In the genomic region with DNA sequence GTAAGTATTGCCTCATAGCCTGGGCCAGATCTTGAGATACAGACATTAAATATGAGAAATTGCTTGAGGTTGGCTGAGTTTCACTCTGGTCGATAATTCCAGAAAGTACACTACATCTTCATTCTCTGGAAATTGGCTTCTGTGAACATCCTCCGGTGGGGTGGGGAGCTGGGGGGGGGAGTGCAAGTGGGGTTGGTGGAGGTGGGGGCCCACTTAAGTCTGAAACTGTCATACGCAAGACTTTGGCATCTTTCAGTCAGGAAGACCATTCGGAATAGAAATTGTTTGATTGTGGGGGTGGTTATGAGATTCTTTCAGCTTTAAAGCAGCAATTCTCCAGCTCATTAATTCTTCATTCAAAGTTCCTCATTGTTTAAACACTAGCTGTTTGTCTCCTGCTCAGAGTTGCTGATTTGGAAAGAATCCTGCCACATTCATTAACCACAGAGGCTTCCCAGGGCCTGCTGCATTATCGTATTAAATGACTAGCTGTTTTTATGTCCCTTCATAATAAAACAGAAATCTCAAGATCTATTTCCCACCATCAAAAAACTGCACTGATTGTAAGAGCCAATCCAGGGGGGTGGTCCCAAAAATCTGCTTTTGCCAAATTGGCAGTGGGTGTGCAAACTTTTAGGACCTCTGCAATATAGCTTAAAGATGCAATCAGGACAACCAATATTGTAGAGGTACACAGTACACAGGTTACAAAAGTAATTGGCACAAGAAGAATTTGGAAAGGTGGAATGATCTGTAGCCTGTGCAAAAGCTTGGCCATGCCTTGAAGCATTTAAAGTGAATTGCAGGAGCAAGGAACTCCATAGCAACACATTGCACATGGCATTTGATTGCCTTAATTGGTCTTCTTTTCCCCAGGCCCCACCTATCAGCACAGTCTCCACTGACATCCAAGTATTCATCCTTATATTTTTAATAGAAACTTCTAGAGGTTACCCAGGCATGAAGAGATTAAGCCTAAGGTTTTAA, we compare ENCODE assay signal across 17 mouse cellular contexts.
DNase-seq lines count a peak whose midpoint lies in the region; ATAC-seq and TF ChIP-seq lines count a peak whose summit lies in the region.
"Had no signal": no experiment of that assay in that cellular context is flagged by ENCODE, and none has a peak within 500 bp of the region (broad histone marks: within the 10 kb centered on the region; RNA-seq: fewer than 3 reads in every experiment).

No protein-coding gene starts in this region.

- DNase-seq in hindbrain, embryonic 11.5 days (ENCODE audit: low spot score), result peak; percentile 1
- no peak for DNase-seq in hindbrain, embryonic 10.5 days (ENCODE audit: low spot score)
- DNase-seq in midbrain, embryonic 10.5 days (ENCODE audit: low spot score), result no peak
- DNase-seq in gastrocnemius, adult 2 months, result no peak
- DNase-seq: B cell, adult 2 months; cerebellum, adult 2 months; layer of hippocampus, postnatal 36 days; lung, adult 2 months; thymus, postnatal 4 days had no signal

- H3K4me2 ChIP-seq in hindbrain, embryonic 11.5 days (replicated peaks; ENCODE audit: low read depth, low read length), result no peak overlapping the region
- H3K4me2 ChIP-seq in midbrain, embryonic 13.5 days (replicated peaks), result no peak overlapping the region
- no peak overlapping the region for H3K4me2 ChIP-seq in forebrain, embryonic 16.5 days (ENCODE audit: low read length)
- no peak overlapping the region for H3K4me2 ChIP-seq in neural tube, embryonic 14.5 days (ENCODE audit: low read depth, low read length)
- no peak overlapping the region for H3K4me2 ChIP-seq in heart, embryonic 12.5 days
- H3K4me2 ChIP-seq: heart, embryonic 15.5 days; intestine, embryonic 15.5 days; limb, embryonic 13.5 days; stomach, embryonic 15.5 days had no signal

- no peaks in the 10 kb centered on the region for H3K9me3 ChIP-seq in hindbrain, embryonic 11.5 days (ENCODE audit: control insufficient read depth, low read length)
- H3K9me3 ChIP-seq in hindbrain, embryonic 10.5 days, result no peaks in the 10 kb centered on the region
- H3K9me3 ChIP-seq in midbrain, embryonic 13.5 days, result no peaks in the 10 kb centered on the region
- H3K9me3 ChIP-seq in midbrain, embryonic 10.5 days (replicated peaks), result no peaks in the 10 kb centered on the region
- H3K9me3 ChIP-seq in forebrain, embryonic 16.5 days (ENCODE audit: control insufficient read depth, low read length), result no peaks in the 10 kb centered on the region
- H3K9me3 ChIP-seq in neural tube, embryonic 14.5 days (ENCODE audit: control insufficient read depth, low read length), result no peaks in the 10 kb centered on the region
- H3K9me3 ChIP-seq in heart, embryonic 12.5 days (replicated peaks), result no peaks in the 10 kb centered on the region
- H3K9me3 ChIP-seq: heart, embryonic 15.5 days; intestine, embryonic 15.5 days; limb, embryonic 13.5 days; stomach, embryonic 15.5 days had no signal

- H3K27ac ChIP-seq in hindbrain, embryonic 11.5 days (ENCODE audit: low read depth, low read length), result no peak overlapping the region
- no peak overlapping the region for H3K27ac ChIP-seq in hindbrain, embryonic 10.5 days
- no peak overlapping the region for H3K27ac ChIP-seq in midbrain, embryonic 13.5 days
- H3K27ac ChIP-seq in midbrain, embryonic 10.5 days (replicated peaks), result no peak overlapping the region
- H3K27ac ChIP-seq in forebrain, embryonic 16.5 days (ENCODE audit: low read length), result no peak overlapping the region
- no peak overlapping the region for H3K27ac ChIP-seq in neural tube, embryonic 14.5 days (ENCODE audit: low read depth, low read length)
- no peak overlapping the region for H3K27ac ChIP-seq in gastrocnemius, adult 2 months
- H3K27ac ChIP-seq in heart, embryonic 12.5 days (ENCODE audit: poor library complexity, severe bottlenecking), result no peak overlapping the region
- H3K27ac ChIP-seq: heart, embryonic 15.5 days; intestine, embryonic 15.5 days; limb, embryonic 13.5 days; stomach, embryonic 15.5 days had no signal

- WGBS in hindbrain, embryonic 11.5 days, result 45% methylated on average over 5 of the region's 5 CpGs
- WGBS in hindbrain, embryonic 10.5 days, result 54% methylated on average over 5 of the region's 5 CpGs
- WGBS in midbrain, embryonic 13.5 days, result 27% methylated on average over 5 of the region's 5 CpGs
- 60% methylated on average over 5 of the region's 5 CpGs for WGBS in midbrain, embryonic 10.5 days
- WGBS in forebrain, embryonic 16.5 days, result 11% methylated on average over 5 of the region's 5 CpGs
- 31% methylated on average over 5 of the region's 5 CpGs for WGBS in neural tube, embryonic 14.5 days
- 73% methylated on average over 5 of the region's 5 CpGs for WGBS in heart, embryonic 12.5 days

- H3K36me3 ChIP-seq in hindbrain, embryonic 11.5 days (ENCODE audit: control insufficient read depth, insufficient read depth, low read length), result no peaks in the 10 kb centered on the region
- no peaks in the 10 kb centered on the region for H3K36me3 ChIP-seq in hindbrain, embryonic 10.5 days
- H3K36me3 ChIP-seq in midbrain, embryonic 13.5 days, result no peaks in the 10 kb centered on the region
- H3K36me3 ChIP-seq in midbrain, embryonic 10.5 days, result no peaks in the 10 kb centered on the region
- no peaks in the 10 kb centered on the region for H3K36me3 ChIP-seq in forebrain, embryonic 16.5 days (ENCODE audit: control insufficient read depth, insufficient read depth)
- H3K36me3 ChIP-seq in neural tube, embryonic 14.5 days (ENCODE audit: control insufficient read depth, insufficient read depth, low read length), result no peaks in the 10 kb centered on the region
- no peaks in the 10 kb centered on the region for H3K36me3 ChIP-seq in heart, embryonic 12.5 days
- H3K36me3 ChIP-seq: heart, embryonic 15.5 days; intestine, embryonic 15.5 days; limb, embryonic 13.5 days; stomach, embryonic 15.5 days had no signal

- no peak for TF ChIP-seq CTCF in gastrocnemius, adult 2 months (IDR thresholded peaks at IDR 0.05)

- H3K4me3 ChIP-seq in hindbrain, embryonic 11.5 days (ENCODE audit: low read depth, low read length), result no peak overlapping the region
- no peak overlapping the region for H3K4me3 ChIP-seq in hindbrain, embryonic 10.5 days
- no peak overlapping the region for H3K4me3 ChIP-seq in midbrain, embryonic 13.5 days (replicated peaks)
- H3K4me3 ChIP-seq in midbrain, embryonic 10.5 days, result no peak overlapping the region
- no peak overlapping the region for H3K4me3 ChIP-seq in forebrain, embryonic 16.5 days (replicated peaks; ENCODE audit: low read length)
- H3K4me3 ChIP-seq in neural tube, embryonic 14.5 days (ENCODE audit: low read depth, low read length), result no peak overlapping the region
- H3K4me3 ChIP-seq in gastrocnemius, adult 2 months, result no peak overlapping the region
- H3K4me3 ChIP-seq in heart, embryonic 12.5 days, result no peak overlapping the region
- H3K4me3 ChIP-seq: heart, embryonic 15.5 days; intestine, embryonic 15.5 days; limb, embryonic 13.5 days; stomach, embryonic 15.5 days had no signal

- no peaks in the 10 kb centered on the region for H3K4me1 ChIP-seq in hindbrain, embryonic 11.5 days (replicated peaks; ENCODE audit: control insufficient read depth, insufficient read depth, low read length)
- H3K4me1 ChIP-seq in hindbrain, embryonic 10.5 days (replicated peaks), result peaks cover 8% of the 10 kb centered on the region; the same call in 1 of the 2 replicates
- peaks cover 4% of the 10 kb centered on the region; the same call in 1 of the 2 replicates for H3K4me1 ChIP-seq in midbrain, embryonic 13.5 days (replicated peaks)
- peaks cover 6% of the 10 kb centered on the region for H3K4me1 ChIP-seq in midbrain, embryonic 10.5 days
- H3K4me1 ChIP-seq in forebrain, embryonic 16.5 days (replicated peaks; ENCODE audit: control insufficient read depth, insufficient read depth, low read length), result peaks cover 10% of the 10 kb centered on the region
- H3K4me1 ChIP-seq in neural tube, embryonic 14.5 days (ENCODE audit: control insufficient read depth, insufficient read depth, low read length), result no peaks in the 10 kb centered on the region
- H3K4me1 ChIP-seq in heart, embryonic 12.5 days (replicated peaks), result no peaks in the 10 kb centered on the region
- H3K4me1 ChIP-seq: heart, embryonic 15.5 days; intestine, embryonic 15.5 days; limb, embryonic 13.5 days; stomach, embryonic 15.5 days had no signal

- no peaks in the 10 kb centered on the region for H3K27me3 ChIP-seq in hindbrain, embryonic 11.5 days (ENCODE audit: control insufficient read depth, insufficient read depth, low read length)
- H3K27me3 ChIP-seq in hindbrain, embryonic 10.5 days (ENCODE audit: insufficient read depth, poor library complexity, severe bottlenecking), result no peaks in the 10 kb centered on the region
- no peaks in the 10 kb centered on the region for H3K27me3 ChIP-seq in midbrain, embryonic 13.5 days
- no peaks in the 10 kb centered on the region for H3K27me3 ChIP-seq in midbrain, embryonic 10.5 days (ENCODE audit: low read depth, poor library complexity, severe bottlenecking)
- no peaks in the 10 kb centered on the region for H3K27me3 ChIP-seq in forebrain, embryonic 16.5 days (replicated peaks; ENCODE audit: control insufficient read depth, insufficient read depth, low read length)
- no peaks in the 10 kb centered on the region for H3K27me3 ChIP-seq in neural tube, embryonic 14.5 days (ENCODE audit: control insufficient read depth, insufficient read depth, low read length)
- H3K27me3 ChIP-seq in heart, embryonic 12.5 days (replicated peaks), result no peaks in the 10 kb centered on the region
- H3K27me3 ChIP-seq: heart, embryonic 15.5 days; intestine, embryonic 15.5 days; limb, embryonic 13.5 days; stomach, embryonic 15.5 days had no signal

- no peak overlapping the region for H3K9ac ChIP-seq in hindbrain, embryonic 11.5 days (ENCODE audit: low read depth, low read length)
- H3K9ac ChIP-seq in midbrain, embryonic 13.5 days (replicated peaks), result no peak overlapping the region
- H3K9ac ChIP-seq in forebrain, embryonic 16.5 days (replicated peaks; ENCODE audit: low read depth, low read length), result no peak overlapping the region
- H3K9ac ChIP-seq in neural tube, embryonic 14.5 days (replicated peaks; ENCODE audit: low read depth, low read length), result no peak overlapping the region
- no peak overlapping the region for H3K9ac ChIP-seq in heart, embryonic 12.5 days
- H3K9ac ChIP-seq: heart, embryonic 15.5 days; intestine, embryonic 15.5 days; limb, embryonic 13.5 days; stomach, embryonic 15.5 days had no signal

- peak; percentile 51; the same call in 1 of the 2 replicates for ATAC-seq in hindbrain, embryonic 11.5 days (ENCODE audit: low FRiP score)
- peak; percentile 71 for ATAC-seq in midbrain, embryonic 13.5 days
- ATAC-seq in forebrain, embryonic 16.5 days, result peak; percentile 90
- peak; percentile 64 for ATAC-seq in neural tube, embryonic 14.5 days (ENCODE audit: low read depth)
- no peak for ATAC-seq in heart, embryonic 12.5 days (ENCODE audit: insufficient number of reproducible peaks, low FRiP score)
- ATAC-seq: intestine, embryonic 15.5 days had no signal

- intact Hi-C loops in gastrocnemius, adult 2 months (cut with DNase I), result no loop called here
